Mouse (Mus musculus) neural tube, embryonic 15.5 days (tissue): ENCODE results near the gene Aldh18a1. TPM values are rescaled to one million over a fixed set of nuclear protein-coding genes. Genes with fewer than 3 reads are reported as not detected.

ENCODE experiments used
- ATAC-seq: fragments of 200-750 bp; cut with Nextera tagmentation; 2 replicates; pipeline ENCODE4 v1.8.0; 2017; ENCODE audit warnings: mild to moderate bottlenecking, moderate TSS enrichment, moderate library complexity; ENCODE audit not compliant: low FRiP score
- H3K27ac ChIP-seq: fragments of 300-500 bp; sonication (generic); replicated peaks from 2 replicates; pipeline ENCODE4 v1.5.1; 2015; ENCODE audit warnings: mild to moderate bottlenecking, inconsistent platforms
- H3K27me3 ChIP-seq: fragments of 300-500 bp; sonication (generic); replicated peaks from 2 replicates; pipeline ENCODE4 v1.6.1; 2015; ENCODE audit warnings: inconsistent platforms
- H3K36me3 ChIP-seq: fragments of 300-500 bp; sonication (generic); 2 replicates; pipeline ENCODE4 v1.6.1; 2015; ENCODE audit warnings: inconsistent platforms
- H3K4me1 ChIP-seq: fragments of 300-500 bp; sonication (generic); 2 replicates; pipeline ENCODE4 v1.6.1; 2015; ENCODE audit warnings: inconsistent platforms
- H3K4me2 ChIP-seq: fragments of 300-500 bp; sonication (generic); 2 replicates; pipeline ENCODE4 v1.6.1; 2015; ENCODE audit warnings: inconsistent platforms, mild to moderate bottlenecking, moderate library complexity
- H3K4me3 ChIP-seq: fragments of 300-500 bp; sonication (generic); replicated peaks from 2 replicates; pipeline ENCODE4 v1.5.1; 2015; ENCODE audit warnings: mild to moderate bottlenecking, inconsistent platforms
- H3K9ac ChIP-seq: fragments of 300-500 bp; sonication (generic); replicated peaks from 2 replicates; pipeline ENCODE4 v1.6.1; 2015; ENCODE audit warnings: mild to moderate bottlenecking, inconsistent platforms
- H3K9me3 ChIP-seq: fragments of 300-500 bp; sonication (generic); replicated peaks from 2 replicates; pipeline ENCODE4 v1.6.1; 2016; ENCODE audit warnings: inconsistent platforms
- WGBS: fragments of 180-500 bp; shearing (Covaris S2); methylation state at CpG from one replicate; pipeline ENCODE4 v1.1.7; 2015; ENCODE audit warnings: mixed read lengths; 5-methylcytosine and 5-hydroxymethylcytosine counted together
- polyA plus RNA-seq: library from polyadenylated mRNA; unstranded; fragments of >200 nt; fragmentation: Nextera tagmentation; extraction: Ambion mirVana; gene quantifications from 2 replicates; pipeline ENCODE4 v1.2.1, GENCODE M21; 2015

The Aldh18a1 gene
- polyA plus RNA-seq, 1 experiment from 2014 or later = 43.0 TPM

GRCm38 (mm10) chr19:40549516-40550135 is 38.6 kb downstream of the Aldh18a1 start:
- ATAC-seq = no peak
- peaks cover 43% of the 10 kb centered on the region for H3K36me3 ChIP-seq
- no peak overlapping the region for H3K4me3 ChIP-seq
- 62% methylated on average over 6 of the region's 6 CpGs for WGBS
- no peak overlapping the region for H3K4me2 ChIP-seq
- no peak overlapping the region for H3K9ac ChIP-seq
- no peaks in the 10 kb centered on the region for H3K4me1 ChIP-seq
- H3K27me3 ChIP-seq = no peaks in the 10 kb centered on the region
- H3K9me3 ChIP-seq = no peaks in the 10 kb centered on the region
- no peak overlapping the region for H3K27ac ChIP-seq

- H3K4me2 ChIP-seq = no peak overlapping the region
- no peaks in the 10 kb centered on the region for H3K27me3 ChIP-seq
- no peak overlapping the region for H3K4me3 ChIP-seq
- ATAC-seq = no peak
- no peaks in the 10 kb centered on the region for H3K4me1 ChIP-seq
- no peaks in the 10 kb centered on the region for H3K9me3 ChIP-seq
- H3K36me3 ChIP-seq = peaks cover 36% of the 10 kb centered on the region
- WGBS = 26% methylated on average over 5 of the region's 5 CpGs
- H3K9ac ChIP-seq = no peak overlapping the region
- H3K27ac ChIP-seq = no peak overlapping the region
Measured at GRCm38 (mm10) chr19:40548796-40549515, 39.3 kb downstream of the Aldh18a1 start.

DNA sequence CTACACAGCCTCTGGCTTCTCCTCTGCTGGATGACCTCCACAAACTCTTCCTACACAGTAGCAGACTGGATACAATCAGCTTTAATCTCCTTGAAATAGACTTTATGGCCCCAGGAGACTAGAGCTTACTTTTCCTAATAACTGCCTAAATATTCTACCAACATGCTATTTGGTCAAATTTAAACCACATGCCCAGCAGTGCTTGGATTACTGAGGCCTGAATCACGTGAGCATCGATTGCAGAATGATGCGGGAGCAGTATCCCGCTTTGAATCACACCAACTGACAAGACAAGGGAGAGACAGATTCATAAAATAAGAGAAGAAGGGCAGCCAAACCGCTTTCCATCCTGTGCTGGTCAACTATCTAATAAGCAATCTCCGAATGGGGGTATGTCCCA is 39.9 kb downstream of the Aldh18a1 start:
- Histone ChIP-seq H3K9ac (no peak overlapping the region), H3K27me3 (no peaks in the 10 kb centered on the region), H3K4me1 (no peaks in the 10 kb centered on the region), H3K36me3 (peaks cover 32% of the 10 kb centered on the region), H3K4me3 (no peak overlapping the region), H3K27ac (no peak overlapping the region), H3K4me2 (no peak overlapping the region), H3K9me3 (no peaks in the 10 kb centered on the region)
- WGBS = 79% methylated on average over 6 of the region's 6 CpGs
- ATAC-seq = no peak

GRCm38 (mm10) chr19:40544856-40545255 is 43.4 kb downstream of the Aldh18a1 start:
- no peak overlapping the region for H3K9ac ChIP-seq
- no peaks in the 10 kb centered on the region for H3K36me3 ChIP-seq
- no peak overlapping the region for H3K4me2 ChIP-seq
- H3K27me3 ChIP-seq = no peaks in the 10 kb centered on the region
- 6% methylated on average over 3 of the region's 3 CpGs for WGBS
- peak; percentile 84 for ATAC-seq
- no peaks in the 10 kb centered on the region for H3K4me1 ChIP-seq
- H3K4me3 ChIP-seq = no peak overlapping the region
- no peaks in the 10 kb centered on the region for H3K9me3 ChIP-seq
- H3K27ac ChIP-seq = no peak overlapping the region

- Histone ChIP-seq H3K4me2 (no peak overlapping the region), H3K4me3 (no peak overlapping the region), H3K4me1 (no peaks in the 10 kb centered on the region), H3K36me3 (no peaks in the 10 kb centered on the region), H3K9ac (no peak overlapping the region), H3K27ac (no peak overlapping the region), H3K9me3 (no peaks in the 10 kb centered on the region), H3K27me3 (no peaks in the 10 kb centered on the region)
- WGBS = 76% methylated on average over 7 of the region's 7 CpGs
- no peak for ATAC-seq
Measured at GRCm38 (mm10) chr19:40542776-40543175, 45.5 kb downstream of the Aldh18a1 start.

GRCm38 (mm10) chr19:40536526-40536925 is 51.7 kb downstream of the Aldh18a1 start:
- ATAC-seq = no peak
- no peaks in the 10 kb centered on the region for H3K27me3 ChIP-seq
- H3K36me3 ChIP-seq = no peaks in the 10 kb centered on the region
- H3K4me1 ChIP-seq = no peaks in the 10 kb centered on the region
- H3K9me3 ChIP-seq = no peaks in the 10 kb centered on the region
- H3K4me2 ChIP-seq = no peak overlapping the region
- no peak overlapping the region for H3K4me3 ChIP-seq
- H3K9ac ChIP-seq = no peak overlapping the region
- no peak overlapping the region for H3K27ac ChIP-seq
- 93% methylated on average over 6 of the region's 6 CpGs for WGBS

DNA sequence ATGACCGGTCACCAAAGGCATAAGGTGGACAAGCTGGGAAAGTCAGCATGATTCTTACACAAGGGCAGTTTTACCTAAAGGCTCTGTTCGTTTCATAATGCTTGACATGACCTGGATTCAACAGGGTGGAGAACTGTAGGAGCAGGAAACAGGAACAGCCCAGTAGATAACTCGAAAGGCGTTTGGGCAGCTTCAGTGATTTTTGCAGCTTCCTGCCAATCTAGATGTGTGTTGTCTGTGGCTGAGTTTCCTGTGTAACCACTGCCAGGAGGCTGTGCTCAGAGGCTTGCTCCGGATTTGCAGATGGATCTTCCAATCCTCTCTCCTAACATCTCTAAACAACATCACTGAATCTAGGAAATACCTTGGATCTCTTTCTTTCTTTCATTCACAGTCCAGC is 55.7 kb downstream of the Aldh18a1 start:
- ATAC-seq = no peak
- Histone ChIP-seq H3K27ac (no peak overlapping the region), H3K9ac (no peak overlapping the region), H3K4me1 (no peaks in the 10 kb centered on the region), H3K36me3 (no peaks in the 10 kb centered on the region), H3K4me2 (no peak overlapping the region), H3K9me3 (no peaks in the 10 kb centered on the region), H3K27me3 (no peaks in the 10 kb centered on the region), H3K4me3 (no peak overlapping the region)
- 87% methylated on average over 5 of the region's 5 CpGs for WGBS

DNA sequence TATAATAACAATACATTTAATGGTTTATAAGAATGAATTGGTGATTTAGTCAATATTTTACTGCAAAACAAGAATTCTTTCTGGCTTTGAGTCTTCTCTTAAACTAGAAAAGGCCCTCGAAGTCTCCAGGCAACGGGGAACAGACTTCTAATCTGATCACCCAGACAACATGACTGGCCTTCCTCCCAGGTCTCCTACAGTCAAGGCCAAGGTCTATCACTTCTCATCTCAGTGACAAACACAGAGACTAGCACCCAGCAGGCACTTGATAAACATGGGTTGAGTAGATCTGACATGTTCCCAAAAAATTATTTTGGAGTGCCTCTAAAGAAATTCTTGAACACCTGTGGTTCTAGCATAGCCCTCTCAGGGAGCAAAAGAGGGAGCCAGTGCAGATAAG is 57.9 kb downstream of the Aldh18a1 start:
- Histone ChIP-seq H3K27ac (no peak overlapping the region), H3K27me3 (no peaks in the 10 kb centered on the region), H3K36me3 (no peaks in the 10 kb centered on the region), H3K9ac (no peak overlapping the region), H3K4me2 (no peak overlapping the region), H3K4me3 (no peak overlapping the region), H3K4me1 (no peaks in the 10 kb centered on the region), H3K9me3 (no peaks in the 10 kb centered on the region)
- WGBS = 89% methylated on average over 2 of the region's 2 CpGs
- ATAC-seq = no peak

DNA sequence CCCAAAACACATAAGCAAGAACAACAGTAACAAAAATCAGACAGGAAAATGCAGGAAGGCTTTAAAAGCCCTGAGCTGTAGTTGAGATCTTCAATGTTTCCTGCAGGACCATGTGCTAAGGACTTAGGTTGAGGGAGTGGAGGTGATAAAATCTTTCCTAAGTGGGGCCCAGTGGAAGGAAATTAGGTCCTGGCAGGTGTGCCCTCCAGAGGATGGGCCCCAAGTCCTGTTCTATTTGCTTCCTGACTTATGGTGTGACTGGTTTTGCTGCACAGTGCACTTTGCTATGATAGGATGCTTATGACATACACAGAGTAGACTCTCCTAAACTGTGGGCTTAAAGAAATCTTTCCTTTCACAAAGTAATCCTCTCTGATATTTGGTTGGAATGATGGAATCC is 60.0 kb downstream of the Aldh18a1 start:
- Histone ChIP-seq H3K4me2 (no peak overlapping the region), H3K36me3 (no peaks in the 10 kb centered on the region), H3K9ac (no peak overlapping the region), H3K4me1 (no peaks in the 10 kb centered on the region), H3K9me3 (no peaks in the 10 kb centered on the region), H3K27ac (no peak overlapping the region), H3K27me3 (no peaks in the 10 kb centered on the region), H3K4me3 (no peak overlapping the region)
- ATAC-seq = no peak

DNA sequence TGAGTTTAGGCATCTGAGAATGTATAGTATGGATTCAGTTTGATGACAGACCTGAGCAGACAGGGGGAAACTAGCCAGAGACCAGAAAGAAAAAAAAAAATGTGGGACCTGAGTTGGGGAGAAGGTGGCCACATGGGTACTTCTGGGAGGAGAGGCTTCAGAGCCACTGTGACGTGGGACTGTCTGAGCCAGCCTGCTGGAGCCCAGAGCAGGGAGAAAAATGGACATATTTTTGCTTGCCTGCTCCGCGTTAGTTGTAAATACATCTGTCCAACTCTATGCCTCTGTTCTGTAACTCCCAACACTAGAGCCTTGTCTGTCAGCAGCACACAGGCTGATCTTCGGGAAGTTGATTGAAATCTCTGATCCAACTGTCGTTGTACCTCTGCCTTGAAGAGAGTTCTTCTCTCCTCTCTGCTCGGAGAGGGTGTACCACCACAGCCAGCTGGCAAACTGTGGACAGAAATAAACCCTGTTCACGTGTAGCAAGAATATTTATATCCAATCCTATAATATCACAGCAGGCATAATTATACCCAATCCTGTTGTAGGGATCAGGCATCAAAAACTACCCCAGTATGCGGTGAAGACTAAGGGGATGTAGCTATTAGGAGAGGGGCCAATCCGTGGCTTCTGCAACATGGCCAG is 61.8 kb downstream of the Aldh18a1 start:
- H3K4me3 ChIP-seq = no peak overlapping the region
- no peak overlapping the region for H3K4me2 ChIP-seq
- no peak overlapping the region for H3K27ac ChIP-seq
- ATAC-seq = no peak
- H3K4me1 ChIP-seq = no peaks in the 10 kb centered on the region
- H3K36me3 ChIP-seq = no peaks in the 10 kb centered on the region
- H3K9ac ChIP-seq = no peak overlapping the region
- H3K9me3 ChIP-seq = no peaks in the 10 kb centered on the region
- WGBS = 81% methylated on average over 9 of the region's 9 CpGs
- H3K27me3 ChIP-seq = no peaks in the 10 kb centered on the region

DNA sequence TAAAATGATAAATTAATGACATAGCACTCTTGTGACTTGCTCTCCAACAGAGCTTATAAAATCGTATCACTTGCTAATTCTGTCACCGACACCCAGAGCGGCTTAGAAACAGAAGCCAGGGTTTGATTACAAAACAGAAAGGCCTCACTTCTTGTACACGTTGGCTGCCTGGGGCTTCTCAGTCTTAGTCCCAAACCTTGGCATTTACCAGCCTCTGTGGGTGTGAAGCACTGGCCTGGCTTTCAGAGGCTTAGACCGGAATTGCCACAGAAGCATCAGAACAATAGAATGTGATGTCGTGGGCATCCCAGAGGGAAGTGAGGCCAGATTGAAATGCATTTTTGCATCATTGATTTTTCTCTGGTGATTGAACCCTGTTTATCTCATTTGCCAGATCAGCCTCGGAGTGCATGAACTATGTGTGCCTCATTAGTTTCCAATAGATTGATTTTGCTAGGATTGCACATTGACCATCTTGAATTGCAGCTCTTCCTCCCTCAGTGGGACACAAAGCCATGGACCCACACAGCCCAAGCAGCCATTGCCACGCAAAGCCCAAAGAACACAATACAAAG is 64.7 kb downstream of the Aldh18a1 start:
- Histone ChIP-seq H3K4me3 (no peak overlapping the region), H3K36me3 (no peaks in the 10 kb centered on the region), H3K27ac (no peak overlapping the region), H3K9me3 (no peaks in the 10 kb centered on the region), H3K9ac (no peak overlapping the region), H3K4me2 (no peak overlapping the region), H3K27me3 (no peaks in the 10 kb centered on the region), H3K4me1 (no peaks in the 10 kb centered on the region)
- no peak for ATAC-seq
- WGBS = 49% methylated on average over 8 of the region's 8 CpGs

DNA sequence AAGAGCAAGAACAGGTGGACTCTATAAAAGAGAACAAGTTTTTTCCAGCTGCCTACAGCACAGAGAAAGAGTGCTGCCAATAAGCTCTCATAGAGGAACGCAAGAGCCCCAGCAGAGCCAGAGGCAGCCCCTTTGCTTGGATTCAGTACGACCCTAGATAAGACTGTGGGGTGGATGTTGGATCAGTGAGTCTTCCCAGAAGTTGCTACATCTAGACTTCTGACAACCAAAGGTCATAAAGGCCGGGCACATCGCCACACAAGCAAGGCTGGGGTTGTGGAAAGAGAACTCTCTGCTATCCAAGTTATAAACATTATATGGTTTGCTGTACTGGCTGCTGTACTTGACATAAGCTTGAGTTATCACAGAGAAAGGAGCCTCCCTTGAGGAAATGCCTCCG is 67.9 kb downstream of the Aldh18a1 start:
- H3K36me3 ChIP-seq = no peaks in the 10 kb centered on the region
- H3K4me2 ChIP-seq = no peak overlapping the region
- no peak overlapping the region for H3K27ac ChIP-seq
- WGBS = 89% methylated on average over 5 of the region's 5 CpGs
- ATAC-seq = no peak
- H3K9ac ChIP-seq = no peak overlapping the region
- H3K9me3 ChIP-seq = no peaks in the 10 kb centered on the region
- H3K4me3 ChIP-seq = no peak overlapping the region
- H3K27me3 ChIP-seq = no peaks in the 10 kb centered on the region
- H3K4me1 ChIP-seq = no peaks in the 10 kb centered on the region
